Mouse (Mus musculus) erythroblast, embryonic 14.5 days (primary cell): Measurements from ENCODE around the gene Gadd45gip1.

ENCODE experiments used
- GATA1 ChIP-seq: IDR thresholded peaks from 2 replicates; pipeline ENCODE4 v1.6.1; 2012; ENCODE audit warnings: low read length, inconsistent platforms, mixed read lengths
- TAL1 ChIP-seq: IDR thresholded peaks from 3 replicates; pipeline ENCODE4 v1.6.1; 2012; ENCODE audit warnings: low read length, inconsistent platforms, mixed read lengths

- TF ChIP-seq GATA1 (no peak), TAL1 (no peak)
These were observed 10.2 kb downstream of the Gadd45gip1 start for GRCm38 (mm10) chr8:84841514-84841913.
